Mouse (Mus musculus) E14TG2a.4 (cell line): Measurements from ENCODE around the gene Prkcb.

Source experiments
- CTCF ChIP-seq: conservative IDR thresholded peaks from 2 replicates; pipeline ENCODE4 v1.5.1; 2014; ENCODE audit warnings: low read length
- NANOG ChIP-seq: IDR thresholded peaks from 2 replicates; pipeline ENCODE4 v1.6.1; 2014; ENCODE audit warnings: borderline replicate concordance, low read length, mixed read lengths
- POU5F1 ChIP-seq: IDR thresholded peaks from 2 replicates; pipeline ENCODE4 v1.6.1; 2014; ENCODE audit warnings: low read length, borderline replicate concordance

- TF ChIP-seq NANOG (no peak), CTCF (no peak), POU5F1 (no peak)
Observed at GRCm38 (mm10) chr7:122643676-122644075, 355.1 kb downstream of the Prkcb start.
